Mouse (Mus musculus) ovary, adult 18-20 months (tissue): Measurements from ENCODE around the gene Mpp2.

Source experiments
- DNase-seq: peaks from one replicate; pipeline ENCODE4 v3.0.0; 2022; ENCODE audit warnings: low spot score, mixed read lengths

The Mpp2 gene

GRCm38 (mm10) chr11:102072729-102073128 lies 15.6 kb downstream of the Mpp2 start:
- DNase-seq, result no peak

- DNase-seq, result no peak
These were observed 17.9 kb downstream of the Mpp2 start for GRCm38 (mm10) chr11:102070426-102070825.

GRCm38 (mm10) chr11:102069633-102070032 lies 18.7 kb downstream of the Mpp2 start:
- DNase-seq, result no peak

GRCm38 (mm10) chr11:102068969-102069368 lies 19.3 kb downstream of the Mpp2 start:
- DNase-seq, result no peak

GRCm38 (mm10) chr11:102063076-102063475 lies 25.2 kb downstream of the Mpp2 start:
- no peak for DNase-seq

GRCm38 (mm10) chr11:102061941-102062473 lies 26.3 kb downstream of the Mpp2 start:
- DNase-seq, result no peak

GRCm38 (mm10) chr11:102061236-102061940 lies 26.9 kb downstream of the Mpp2 start:
- DNase-seq, result peak; percentile 32

- no peak for DNase-seq
These were observed 34.5 kb downstream of the Mpp2 start for GRCm38 (mm10) chr11:102053847-102054246.

GRCm38 (mm10) chr11:102053183-102053582 lies 35.1 kb downstream of the Mpp2 start:
- no peak for DNase-seq

- no peak for DNase-seq
These were observed 35.6 kb downstream of the Mpp2 start for GRCm38 (mm10) chr11:102052697-102053096.

- no peak for DNase-seq
These were observed 36.4 kb downstream of the Mpp2 start for GRCm38 (mm10) chr11:102051954-102052353.

- peak; percentile 40 for DNase-seq
These were observed 36.8 kb downstream of the Mpp2 start for GRCm38 (mm10) chr11:102051541-102051940.

GRCm38 (mm10) chr11:102049875-102050482 lies 38.3 kb downstream of the Mpp2 start:
- DNase-seq, result no peak

- no peak for DNase-seq
These were observed 41.7 kb downstream of the Mpp2 start for GRCm38 (mm10) chr11:102046607-102047006.

- DNase-seq, result no peak
These were observed 43.6 kb downstream of the Mpp2 start for GRCm38 (mm10) chr11:102044691-102045212.

GRCm38 (mm10) chr11:102043381-102043780 lies 44.9 kb downstream of the Mpp2 start:
- no peak for DNase-seq

- no peak for DNase-seq
These were observed 45.3 kb downstream of the Mpp2 start for GRCm38 (mm10) chr11:102042971-102043370.

- DNase-seq, result no peak
These were observed 46.9 kb downstream of the Mpp2 start, which contains the start of gene Cd300lg for GRCm38 (mm10) chr11:102041350-102041949. Gene Cd300lg, plus strand, starts transcription at chr11:102041509.

- no peak for DNase-seq
These were observed 47.7 kb downstream of the Mpp2 start for GRCm38 (mm10) chr11:102040646-102041045.

- DNase-seq, result peak; percentile 80
These were observed 48.2 kb downstream of the Mpp2 start for GRCm38 (mm10) chr11:102040138-102040524.

GRCm38 (mm10) chr11:102039487-102040137 lies 48.7 kb downstream of the Mpp2 start:
- no peak for DNase-seq

- no peak for DNase-seq
These were observed 50.5 kb downstream of the Mpp2 start for GRCm38 (mm10) chr11:102037789-102038188.
